Mouse (Mus musculus) spleen, adult 12 weeks (tissue): ENCODE data around the gene Ttc36.

Experiments used
- DNase-seq: peaks from one replicate; pipeline ENCODE4 v3.0.0; 2022; ENCODE audit warnings: low spot score

Ttc36 gene

DNA sequence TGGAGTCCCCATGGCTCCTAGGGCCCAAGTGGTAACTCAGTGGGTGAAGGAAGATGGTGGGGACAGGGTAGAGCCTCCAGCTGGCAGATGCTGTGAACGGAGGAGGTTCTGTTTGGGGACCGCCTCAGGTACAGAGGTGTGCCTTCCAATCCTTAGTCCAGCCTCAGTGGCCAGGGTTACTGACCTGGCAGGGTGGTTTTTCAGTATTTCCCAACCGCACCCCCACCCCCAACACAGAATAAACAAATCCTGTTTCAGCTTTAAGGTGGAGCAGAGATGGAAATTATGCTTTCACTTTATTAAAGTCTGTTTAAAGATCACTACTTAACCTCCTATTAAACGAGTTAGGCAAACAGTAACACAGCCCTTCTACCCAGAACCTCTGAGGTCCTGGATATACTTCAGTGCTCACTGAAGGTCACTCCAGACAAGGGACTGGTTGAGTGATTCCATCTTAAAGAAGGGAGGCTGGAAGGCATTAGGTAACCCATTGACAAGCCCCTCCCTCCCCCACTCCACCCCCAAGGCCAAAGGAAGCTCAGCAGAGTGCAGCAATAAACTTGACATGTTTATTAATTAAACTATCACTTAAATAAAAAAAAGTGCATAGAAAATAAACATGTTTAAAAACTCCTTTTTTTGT is at the start of gene Ttc36:
Ttc36 (minus strand) TSS at position 265 of the 643 bp plus-strand sequence.
- DNase-seq = no peak

DNA sequence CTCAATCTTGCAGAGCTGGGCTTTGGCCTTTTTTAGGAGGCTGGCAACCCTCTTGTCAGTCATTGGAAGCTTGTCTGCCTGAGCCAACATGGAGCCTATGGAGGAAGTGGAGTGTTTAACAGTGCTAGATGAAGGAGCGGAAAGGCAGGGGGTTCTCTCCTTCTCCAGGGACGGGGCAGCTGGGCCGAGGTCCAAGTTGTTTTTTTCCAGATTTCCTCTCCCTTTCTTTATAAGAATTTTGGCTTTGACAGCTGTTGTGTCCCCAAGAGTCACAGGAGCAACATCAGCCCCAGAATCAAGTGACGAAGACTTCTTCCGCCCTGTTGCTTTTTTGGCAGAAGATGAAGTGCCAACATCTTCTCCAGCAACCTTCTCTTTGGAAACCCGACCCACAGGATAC is 44.6 kb upstream of the Ttc36 start:
- no peak for DNase-seq

DNA sequence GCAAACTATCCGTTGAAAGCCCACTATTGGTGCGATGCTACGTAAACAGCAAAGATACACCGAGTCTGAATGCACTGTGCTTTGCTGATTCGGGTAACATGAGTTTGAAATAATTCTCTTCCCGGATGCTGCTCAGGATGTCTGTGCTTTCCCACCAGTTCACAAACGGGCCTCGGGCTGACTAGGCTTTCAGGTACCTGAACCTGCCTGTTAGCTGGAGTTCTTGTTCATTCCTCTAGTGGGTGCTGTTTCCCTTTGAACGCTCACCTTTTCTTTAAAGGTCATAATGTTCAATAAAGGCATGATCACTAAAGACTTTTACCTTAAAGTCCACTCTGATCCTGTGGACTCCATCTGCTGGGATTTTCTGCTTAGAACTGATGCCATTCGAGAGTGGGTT is 38.4 kb upstream of the Ttc36 start:
- DNase-seq = no peak

GRCm38 (mm10) chr9:44836439-44836838 is 33.6 kb upstream of the Ttc36 start:
- peak; percentile 62 for DNase-seq

DNA sequence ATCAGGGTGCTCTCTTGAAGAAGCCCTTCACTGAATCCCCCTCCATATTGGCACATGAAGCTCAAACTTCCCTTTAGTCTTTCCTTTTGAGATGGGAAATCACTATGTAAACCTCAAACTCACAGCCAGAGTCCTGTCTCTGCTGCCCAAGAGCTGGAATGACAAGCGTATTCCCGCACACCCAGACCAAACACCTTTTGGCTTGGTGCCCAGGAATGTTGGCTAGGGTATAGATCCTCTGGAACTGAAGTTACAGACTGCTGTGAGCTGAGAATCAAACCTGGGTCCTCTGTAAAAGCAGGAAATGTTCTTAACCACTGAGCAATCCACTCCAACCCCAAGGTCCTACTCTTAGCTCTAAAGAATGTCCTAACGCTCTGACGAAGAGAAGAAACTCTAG is 29.5 kb upstream of the Ttc36 start:
- no peak for DNase-seq

GRCm38 (mm10) chr9:44830506-44830905 is 27.6 kb upstream of the Ttc36 start:
- DNase-seq = no peak

- no peak for DNase-seq
Measured at GRCm38 (mm10) chr9:44828944-44829343, 26.1 kb upstream of the Ttc36 start.

DNA sequence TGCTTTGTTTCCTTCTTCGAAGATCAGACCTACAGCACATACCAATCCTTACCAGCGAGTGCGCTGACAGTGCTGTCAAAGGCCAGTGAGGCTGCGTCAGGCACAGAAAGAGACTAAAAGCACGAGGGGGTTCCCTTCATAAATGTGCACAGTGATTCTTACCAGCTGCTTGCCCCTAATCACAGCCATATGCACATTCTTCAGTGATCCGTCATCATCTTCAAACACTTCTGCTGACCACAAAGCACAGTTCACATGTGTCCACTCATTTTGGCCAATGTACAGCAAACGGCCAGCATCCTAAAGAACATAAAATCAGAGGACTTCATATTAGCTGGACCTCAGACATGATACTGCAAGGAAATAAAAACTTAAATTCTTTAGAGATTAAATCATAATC is 23.8 kb upstream of the Ttc36 start:
- no peak for DNase-seq

GRCm38 (mm10) chr9:44819920-44820827 is 17.3 kb upstream of the Ttc36 start:
- DNase-seq = no peak

DNA sequence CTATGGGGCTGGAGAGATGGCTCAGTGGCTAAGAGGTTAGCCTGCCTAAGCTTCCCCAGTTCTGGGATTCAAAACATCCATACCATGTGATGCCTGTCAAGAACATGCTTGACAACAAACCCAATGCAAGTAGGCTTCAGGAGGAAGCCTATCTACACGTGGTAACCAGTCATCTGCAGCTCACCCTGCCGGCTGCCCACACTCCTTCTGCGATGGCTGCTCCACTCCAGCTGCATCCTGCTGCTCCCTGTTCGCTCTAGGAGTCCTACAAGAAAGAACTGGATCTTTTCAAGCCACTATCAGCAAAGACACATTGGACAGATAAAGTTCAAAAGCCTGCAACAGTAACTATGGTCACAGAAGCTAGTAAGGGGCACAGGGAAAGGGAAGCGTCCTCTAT is 14.7 kb upstream of the Ttc36 start:
- no peak for DNase-seq

DNA sequence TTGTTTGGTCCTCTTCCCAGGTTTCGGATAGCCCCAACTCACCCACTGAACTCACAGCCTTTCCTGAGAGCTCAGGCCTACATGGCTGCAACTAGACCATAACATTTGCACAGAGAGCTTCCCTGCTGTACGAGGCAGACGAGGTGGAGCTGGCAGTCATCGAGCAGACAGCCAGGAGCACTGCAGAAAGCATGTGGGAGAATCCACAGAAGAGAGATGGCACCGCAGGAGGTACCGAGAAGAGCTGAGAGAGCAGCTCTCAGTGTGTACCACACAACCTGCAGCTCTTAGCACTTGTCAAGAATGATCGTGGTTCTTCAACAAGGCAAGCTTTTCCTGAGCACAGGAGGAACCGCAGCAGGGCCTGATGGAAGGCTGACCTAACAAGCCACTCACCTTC is 11.3 kb upstream of the Ttc36 start:
- DNase-seq = no peak

GRCm38 (mm10) chr9:44810316-44810715 is 7.4 kb upstream of the Ttc36 start:
- no peak for DNase-seq

DNA sequence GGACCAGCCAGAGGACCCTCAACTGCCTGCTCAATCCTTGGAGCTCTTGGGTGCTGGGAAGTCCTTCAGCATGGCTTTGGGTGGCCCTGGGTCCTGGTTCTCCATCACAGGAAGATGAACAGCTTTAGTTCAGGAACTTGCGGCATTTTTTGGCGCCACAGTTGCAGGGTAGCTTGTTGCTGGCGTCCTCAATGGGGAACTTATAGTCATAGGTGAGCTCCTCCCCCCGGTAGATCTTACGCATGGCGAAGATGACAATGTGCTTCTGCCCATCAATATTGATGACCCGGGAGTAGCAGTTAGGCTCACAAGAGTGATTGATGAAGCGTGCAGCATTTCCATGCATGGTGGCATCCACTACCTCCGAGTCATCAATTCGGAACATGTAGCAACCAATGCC is 4.9 kb upstream of the Ttc36 start:
- DNase-seq = no peak

DNA sequence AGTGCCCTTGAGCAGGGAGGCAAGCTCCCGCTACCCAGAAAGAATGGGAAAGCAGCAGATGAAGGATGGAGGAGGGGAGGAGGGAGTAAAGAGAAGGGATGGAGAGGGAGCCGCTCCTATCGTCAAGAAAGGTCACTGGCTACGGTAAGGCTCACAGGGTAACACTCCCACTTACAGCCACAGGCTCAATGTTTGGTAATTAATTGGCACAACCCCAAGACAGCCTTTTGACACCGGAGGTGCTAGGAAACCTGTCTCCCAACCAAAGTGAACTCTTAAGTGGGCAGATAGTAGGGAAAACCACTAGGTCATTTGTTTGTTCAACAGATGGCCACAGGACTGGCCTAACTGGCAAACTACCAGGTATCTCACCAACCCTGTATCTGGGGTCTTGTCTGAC is 4.3 kb upstream of the Ttc36 start:
- DNase-seq = no peak

- DNase-seq = no peak
Measured at GRCm38 (mm10) chr9:44805536-44805935, 2.7 kb upstream of the Ttc36 start.

DNA sequence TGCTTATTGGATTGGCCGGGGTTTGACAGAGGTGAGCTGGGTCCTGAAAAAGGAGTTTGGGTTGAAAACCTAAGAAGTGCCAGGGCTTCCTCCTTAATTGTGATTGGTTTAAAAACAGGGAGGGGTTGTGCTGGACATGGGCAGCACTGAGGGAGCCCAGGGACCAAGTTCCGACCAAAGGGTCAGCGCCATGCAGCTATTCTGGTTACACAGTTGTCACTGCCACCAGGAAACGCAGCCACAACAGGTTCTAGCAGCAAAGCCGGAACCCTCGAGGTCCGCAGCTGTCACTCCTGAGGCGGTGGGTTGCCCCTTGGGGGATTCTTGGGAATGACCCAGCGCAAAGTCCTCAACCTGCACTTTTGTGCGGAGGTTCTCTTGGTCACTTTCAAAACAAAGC is 1.8 kb upstream of the Ttc36 start:
- no peak for DNase-seq

GRCm38 (mm10) chr9:44801669-44802068 is 1.2 kb downstream of the Ttc36 start:
- no peak for DNase-seq

DNA sequence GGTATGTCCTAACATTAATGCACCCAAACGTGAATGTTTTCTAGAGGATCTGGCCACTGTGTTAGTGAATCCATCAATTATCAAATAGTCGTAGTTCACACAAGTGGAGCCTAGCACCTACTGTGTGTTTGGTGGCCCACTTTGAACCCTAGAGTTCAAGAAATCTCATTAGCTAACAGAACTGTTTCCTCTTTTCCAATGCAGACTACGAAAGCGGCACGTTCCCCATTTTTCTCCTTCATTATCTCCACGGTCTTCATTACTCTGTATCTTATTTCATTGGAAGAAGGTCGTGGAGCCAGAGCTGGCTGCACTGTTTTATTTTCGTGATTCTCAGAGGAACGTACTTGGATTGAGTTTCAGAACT is 2.9 kb downstream of the Ttc36 start:
- no peak for DNase-seq

DNA sequence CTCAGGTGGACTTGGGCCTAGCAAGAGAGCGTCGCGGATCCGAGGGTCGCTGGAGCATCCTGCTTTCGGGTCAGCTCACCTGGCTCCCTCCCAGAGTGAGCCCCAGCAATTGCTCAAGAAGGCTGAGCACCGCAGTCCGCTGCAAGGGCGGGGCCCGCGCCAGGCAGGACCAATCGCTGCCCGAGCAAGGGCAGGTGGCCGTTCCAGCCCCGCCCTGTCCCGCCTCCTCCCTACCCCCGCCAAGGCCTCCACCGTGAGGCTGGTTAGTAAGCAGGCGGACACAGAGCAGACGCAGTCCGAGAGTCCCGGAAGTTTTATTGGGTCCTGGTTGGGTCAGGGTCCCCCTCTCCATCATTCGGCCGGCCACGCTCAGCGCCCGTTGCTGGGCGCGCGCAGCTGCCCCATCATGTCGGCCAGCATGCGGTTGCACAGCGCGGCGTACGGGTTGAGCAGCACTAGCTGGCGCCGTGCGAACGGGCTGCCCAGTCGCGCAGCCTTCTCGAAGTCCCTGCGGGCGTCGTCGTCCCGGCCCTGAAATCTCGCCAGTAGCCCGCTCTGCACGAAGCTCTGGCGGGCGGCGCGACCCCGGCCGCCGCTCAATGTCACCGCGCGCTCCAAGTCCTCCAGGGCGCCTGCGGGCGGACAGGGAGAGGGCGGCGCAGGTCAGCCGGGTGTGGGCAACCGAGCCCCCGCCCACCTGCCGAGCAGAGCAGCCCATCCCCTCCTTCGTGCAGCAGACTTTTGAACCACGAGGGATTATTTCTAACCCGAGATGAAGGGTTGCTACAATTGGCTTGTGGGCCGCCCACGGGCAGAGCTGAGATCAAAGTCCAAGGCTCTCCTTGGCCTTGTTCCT is 3.5 kb downstream of the Ttc36 start, which contains the start of gene Tmem25:
Tmem25 (minus strand) TSS at position 206 of the 856 bp plus-strand sequence.
- peak; percentile 61 for DNase-seq

GRCm38 (mm10) chr9:44798298-44798697 is 4.6 kb downstream of the Ttc36 start:
- no peak for DNase-seq

DNA sequence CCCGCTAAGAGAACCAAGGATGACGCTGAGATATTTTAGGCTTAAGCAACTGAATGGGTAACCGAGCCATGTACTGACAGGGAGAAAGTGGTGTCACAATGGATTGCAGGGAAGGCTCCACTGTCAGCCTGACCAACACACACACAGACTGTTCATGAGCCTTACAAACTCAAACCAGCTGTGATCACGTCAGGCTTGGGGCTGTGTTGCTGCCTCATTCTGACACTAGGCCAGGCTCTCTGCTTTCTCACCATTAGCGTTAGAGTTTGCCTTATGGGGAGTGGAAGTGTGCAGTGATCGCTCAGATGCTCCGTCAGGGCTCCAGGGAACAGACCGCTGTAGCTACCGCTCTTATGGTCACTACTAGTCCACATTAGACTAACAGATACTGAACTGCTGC is 10.0 kb downstream of the Ttc36 start:
- no peak for DNase-seq
